Mouse (Mus musculus) limb, embryonic 11.5 days (tissue): ENCODE data around the gene Ablim1. TPM values are rescaled to one million over a fixed set of nuclear protein-coding genes. Genes with fewer than 3 reads are reported as not detected.

ENCODE experiments used
- ATAC-seq: fragments of 200-750 bp; cut with Nextera tagmentation; 2 replicates; pipeline ENCODE4 v1.8.0; 2017; ENCODE audit warnings: low read depth; ENCODE audit not compliant: insufficient number of reproducible peaks, low FRiP score, low TSS enrichment
- DNase-seq: peaks from one replicate; pipeline ENCODE4 v3.0.0-alpha.2; 2015; ENCODE audit warnings: low spot score
- H3K27ac ChIP-seq: fragments of 300-500 bp; sonication (generic); replicated peaks from 2 replicates; pipeline ENCODE4 v1.5.1; 2014; ENCODE audit warnings: low read depth, mild to moderate bottlenecking, low read length
- H3K27me3 ChIP-seq: fragments of 300-500 bp; sonication (generic); 2 replicates; pipeline ENCODE4 v1.6.1; 2014; ENCODE audit warnings: mild to moderate bottlenecking, low read length, mixed read lengths; ENCODE audit not compliant: control insufficient read depth, insufficient read depth
- H3K36me3 ChIP-seq: fragments of 300-500 bp; sonication (generic); 2 replicates; pipeline ENCODE4 v1.6.1; 2014; ENCODE audit warnings: mild to moderate bottlenecking, low read length, moderate library complexity, mixed read lengths; ENCODE audit not compliant: control insufficient read depth, insufficient read depth
- H3K4me1 ChIP-seq: fragments of 300-500 bp; sonication (generic); 2 replicates; pipeline ENCODE4 v1.6.1; 2014; ENCODE audit warnings: low read length, mixed read lengths; ENCODE audit not compliant: control insufficient read depth, insufficient read depth
- H3K4me2 ChIP-seq: fragments of 300-500 bp; sonication (generic); 2 replicates; pipeline ENCODE4 v1.6.1; 2014; ENCODE audit warnings: low read depth, mild to moderate bottlenecking, moderate library complexity; ENCODE audit not compliant: severe bottlenecking
- H3K4me3 ChIP-seq: fragments of 300-500 bp; sonication (generic); 2 replicates; pipeline ENCODE4 v1.5.1; 2014; ENCODE audit warnings: low read depth, low read length
- H3K9ac ChIP-seq: fragments of 300-500 bp; sonication (generic); 2 replicates; pipeline ENCODE4 v1.6.1; 2014; ENCODE audit warnings: mild to moderate bottlenecking, low read length
- H3K9me3 ChIP-seq: fragments of 300-500 bp; sonication (generic); 2 replicates; pipeline ENCODE4 v1.6.1; 2016; ENCODE audit warnings: low read length; ENCODE audit not compliant: control insufficient read depth
- WGBS: fragments of 180-500 bp; shearing (Covaris S2); extraction: QIAGEN DNeasy Blood & Tissue Kit; methylation state at CpG from one replicate; pipeline ENCODE4 v1.1.7; 2014; 5-methylcytosine and 5-hydroxymethylcytosine counted together
- polyA plus RNA-seq: library from polyadenylated mRNA; unstranded; fragments of >200 nt; fragmentation: Nextera tagmentation; extraction: Ambion mirVana; gene quantifications from 2 replicates; pipeline ENCODE4 v1.2.1, GENCODE M21; 2014

Gene Ablim1
- polyA plus RNA-seq, 1 experiment from 2014 or later: 16.8 TPM

DNA sequence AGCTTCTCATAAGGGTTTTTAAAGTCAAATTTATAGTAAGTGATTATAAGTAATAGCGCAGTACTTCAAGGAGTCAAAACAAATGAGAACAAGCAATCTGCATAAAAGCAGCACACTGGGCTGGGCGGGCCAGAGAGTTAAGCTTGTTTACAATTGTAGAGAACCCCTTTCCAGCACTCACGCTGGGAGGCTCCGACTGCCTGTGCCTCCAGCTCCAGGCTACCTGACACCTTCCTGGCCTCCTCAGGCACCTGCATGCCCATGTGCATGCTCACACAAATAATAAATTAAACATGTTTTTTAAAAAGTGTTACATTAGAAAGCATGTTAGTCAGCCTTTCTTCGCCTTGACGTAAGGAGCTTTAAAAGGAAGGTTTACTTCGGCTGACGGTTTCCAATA lies 20.4 kb upstream of the Ablim1 start:
- H3K4me2 ChIP-seq: no peak overlapping the region
- H3K36me3 ChIP-seq: no peaks in the 10 kb centered on the region
- H3K9me3 ChIP-seq: no peaks in the 10 kb centered on the region
- no peak overlapping the region for H3K9ac ChIP-seq
- WGBS: 40% methylated on average over 8 of the region's 8 CpGs
- H3K4me1 ChIP-seq: no peaks in the 10 kb centered on the region
- H3K27ac ChIP-seq: no peak overlapping the region
- no peak overlapping the region for H3K4me3 ChIP-seq
- no peaks in the 10 kb centered on the region for H3K27me3 ChIP-seq
- DNase-seq (no peak), ATAC-seq (no peak)

DNA sequence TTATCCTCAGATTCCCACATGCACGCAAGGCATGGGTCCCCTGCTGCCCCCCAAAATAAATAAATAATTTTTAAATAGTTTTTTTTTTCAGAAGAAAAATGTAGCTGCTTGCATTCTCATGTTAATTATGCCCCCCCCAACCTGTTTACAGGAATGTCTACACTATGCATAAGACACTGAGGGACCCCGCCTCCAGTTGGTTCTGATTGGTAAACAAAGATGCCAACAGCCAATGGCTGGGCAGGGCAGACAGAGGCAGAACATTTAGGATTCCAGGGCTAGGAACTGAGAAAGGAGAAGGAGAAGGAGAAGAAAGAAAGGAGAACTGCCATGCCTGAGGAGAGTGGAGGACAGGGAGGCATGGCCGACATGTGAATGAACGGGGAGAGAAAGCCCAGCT lies 18.6 kb upstream of the Ablim1 start:
- H3K9ac ChIP-seq: no peak overlapping the region
- no peak overlapping the region for H3K4me2 ChIP-seq
- H3K27me3 ChIP-seq: no peaks in the 10 kb centered on the region
- no peaks in the 10 kb centered on the region for H3K9me3 ChIP-seq
- no peaks in the 10 kb centered on the region for H3K4me1 ChIP-seq
- ATAC-seq (no peak), DNase-seq (no peak)
- no peak overlapping the region for H3K27ac ChIP-seq
- WGBS: 91% methylated on average over 4 of the region's 4 CpGs
- no peaks in the 10 kb centered on the region for H3K36me3 ChIP-seq
- H3K4me3 ChIP-seq: no peak overlapping the region

DNA sequence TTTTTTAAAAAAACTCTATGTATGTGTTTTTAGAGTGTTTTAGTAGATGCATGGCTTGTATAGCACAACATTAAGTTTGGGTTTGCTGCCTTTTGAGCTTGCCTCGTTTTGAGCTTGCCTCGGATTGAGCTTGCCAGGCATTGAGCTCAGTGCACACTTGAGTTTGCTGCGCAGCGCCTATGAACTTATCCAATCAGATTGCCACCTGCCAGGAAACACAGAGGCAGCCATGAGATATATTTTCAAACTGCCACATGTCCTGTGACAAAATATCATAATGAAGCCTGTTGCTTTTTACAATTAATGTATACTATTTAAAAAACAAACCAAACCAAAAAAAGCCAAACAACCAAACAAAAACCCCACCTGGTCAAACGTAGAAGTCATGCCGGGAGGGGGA lies 16.5 kb upstream of the Ablim1 start:
- H3K27me3 ChIP-seq: no peaks in the 10 kb centered on the region
- H3K9ac ChIP-seq: no peak overlapping the region
- no peaks in the 10 kb centered on the region for H3K36me3 ChIP-seq
- no peaks in the 10 kb centered on the region for H3K4me1 ChIP-seq
- no peak overlapping the region for H3K4me2 ChIP-seq
- H3K4me3 ChIP-seq: no peak overlapping the region
- H3K9me3 ChIP-seq: no peaks in the 10 kb centered on the region
- WGBS: 83% methylated on average over 6 of the region's 6 CpGs
- no peak overlapping the region for H3K27ac ChIP-seq
- ATAC-seq: no peak
- no peak for DNase-seq

DNA sequence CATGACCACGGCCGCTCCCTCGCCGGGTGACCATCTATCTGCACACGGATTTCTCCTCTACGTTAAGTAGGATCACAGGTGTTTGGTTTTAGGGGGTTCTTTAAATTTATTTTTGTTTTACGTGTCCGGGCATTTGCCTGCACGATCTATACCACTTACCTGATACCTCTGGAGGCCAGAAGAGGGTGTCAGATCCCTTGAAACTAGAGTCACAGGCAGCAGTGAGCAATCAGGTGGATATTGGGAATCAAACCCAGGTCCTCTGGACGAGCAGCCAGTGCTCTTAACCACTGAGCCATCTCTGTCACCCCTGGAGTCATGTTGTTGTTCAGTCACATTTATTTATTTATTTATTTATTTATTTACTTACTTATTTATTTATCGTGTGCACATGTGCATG lies 15.6 kb upstream of the Ablim1 start:
- no peaks in the 10 kb centered on the region for H3K36me3 ChIP-seq
- ATAC-seq (no peak), DNase-seq (no peak)
- H3K9me3 ChIP-seq: no peaks in the 10 kb centered on the region
- H3K27me3 ChIP-seq: no peaks in the 10 kb centered on the region
- no peaks in the 10 kb centered on the region for H3K4me1 ChIP-seq
- no peak overlapping the region for H3K4me2 ChIP-seq
- H3K27ac ChIP-seq: no peak overlapping the region
- WGBS: 73% methylated on average over 11 of the region's 11 CpGs
- no peak overlapping the region for H3K4me3 ChIP-seq
- no peak overlapping the region for H3K9ac ChIP-seq

DNA sequence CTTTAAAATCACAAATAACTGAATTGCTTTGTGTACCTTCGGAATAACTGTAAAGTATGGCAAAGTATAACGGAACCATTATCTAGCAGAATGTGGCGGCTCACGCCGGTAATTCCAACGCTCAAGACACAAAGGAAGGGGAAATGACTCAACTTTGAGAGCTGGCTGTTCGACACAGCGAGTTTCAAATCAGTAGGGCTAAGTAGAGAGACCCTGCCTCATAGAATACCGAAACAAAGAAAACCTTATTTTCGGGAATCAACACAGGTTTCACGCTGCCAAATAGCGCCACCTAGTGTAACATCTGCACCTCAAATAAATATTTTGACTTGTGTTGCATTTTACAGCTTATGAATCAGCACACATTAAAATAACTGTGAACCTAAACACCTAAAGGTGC lies 14.1 kb upstream of the Ablim1 start:
- Histone ChIP-seq H3K4me1 (no peaks in the 10 kb centered on the region), H3K9me3 (no peaks in the 10 kb centered on the region), H3K36me3 (no peaks in the 10 kb centered on the region), H3K27ac (no peak overlapping the region), H3K27me3 (no peaks in the 10 kb centered on the region), H3K4me2 (no peak overlapping the region), H3K9ac (no peak overlapping the region), H3K4me3 (no peak overlapping the region)
- no peak for ATAC-seq
- peak; percentile 50 for DNase-seq
- 63% methylated on average over 12 of the region's 12 CpGs for WGBS

DNA sequence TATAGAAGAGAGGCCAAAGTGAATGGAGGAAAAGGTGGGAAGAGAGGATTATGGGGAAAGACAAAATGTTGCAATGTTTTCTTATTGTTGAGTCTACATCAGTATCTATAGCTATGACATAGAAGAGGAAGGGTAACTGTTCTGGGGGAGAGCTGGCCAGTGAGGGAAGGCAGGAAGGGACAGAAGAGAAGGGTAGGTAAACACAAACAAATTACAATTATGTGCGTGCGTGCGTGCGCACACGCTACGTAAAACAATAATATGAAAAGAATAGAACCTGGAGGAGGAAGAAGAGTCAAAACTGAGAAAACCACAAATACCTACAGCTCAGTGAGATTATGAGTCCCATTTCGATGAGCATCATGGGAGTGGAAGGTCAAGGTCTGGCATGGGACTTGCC lies 13.6 kb upstream of the Ablim1 start:
- H3K9ac ChIP-seq: no peak overlapping the region
- DNase-seq (no peak), ATAC-seq (no peak)
- 97% methylated on average over 7 of the region's 7 CpGs for WGBS
- no peak overlapping the region for H3K4me2 ChIP-seq
- no peak overlapping the region for H3K27ac ChIP-seq
- no peak overlapping the region for H3K4me3 ChIP-seq
- H3K27me3 ChIP-seq: no peaks in the 10 kb centered on the region
- H3K36me3 ChIP-seq: no peaks in the 10 kb centered on the region
- no peaks in the 10 kb centered on the region for H3K9me3 ChIP-seq
- no peaks in the 10 kb centered on the region for H3K4me1 ChIP-seq

DNA sequence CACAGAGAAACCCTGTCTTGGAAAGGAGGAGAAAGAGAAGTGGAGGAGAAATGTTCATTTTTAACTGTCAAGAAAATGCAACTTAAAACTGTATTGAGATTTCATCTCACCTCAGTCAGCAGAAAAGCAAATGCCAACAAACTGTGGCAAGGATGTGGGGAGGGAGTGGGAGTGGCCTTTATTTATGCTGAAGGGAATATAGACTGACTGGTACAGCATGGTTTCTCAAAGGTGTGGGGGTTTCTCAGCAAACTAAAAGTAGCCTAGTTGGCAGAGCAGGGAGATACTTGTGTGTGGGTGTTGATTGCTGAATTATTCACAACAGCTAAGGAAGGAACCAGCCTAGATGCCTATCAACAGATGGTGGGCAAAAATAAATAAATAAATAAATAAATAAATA lies 13.0 kb upstream of the Ablim1 start:
- H3K4me2 ChIP-seq: no peak overlapping the region
- H3K9ac ChIP-seq: no peak overlapping the region
- no peak overlapping the region for H3K27ac ChIP-seq
- DNase-seq: no peak
- H3K27me3 ChIP-seq: no peaks in the 10 kb centered on the region
- ATAC-seq: no peak
- H3K9me3 ChIP-seq: no peaks in the 10 kb centered on the region
- H3K4me3 ChIP-seq: no peak overlapping the region
- no peaks in the 10 kb centered on the region for H3K36me3 ChIP-seq
- no peaks in the 10 kb centered on the region for H3K4me1 ChIP-seq

DNA sequence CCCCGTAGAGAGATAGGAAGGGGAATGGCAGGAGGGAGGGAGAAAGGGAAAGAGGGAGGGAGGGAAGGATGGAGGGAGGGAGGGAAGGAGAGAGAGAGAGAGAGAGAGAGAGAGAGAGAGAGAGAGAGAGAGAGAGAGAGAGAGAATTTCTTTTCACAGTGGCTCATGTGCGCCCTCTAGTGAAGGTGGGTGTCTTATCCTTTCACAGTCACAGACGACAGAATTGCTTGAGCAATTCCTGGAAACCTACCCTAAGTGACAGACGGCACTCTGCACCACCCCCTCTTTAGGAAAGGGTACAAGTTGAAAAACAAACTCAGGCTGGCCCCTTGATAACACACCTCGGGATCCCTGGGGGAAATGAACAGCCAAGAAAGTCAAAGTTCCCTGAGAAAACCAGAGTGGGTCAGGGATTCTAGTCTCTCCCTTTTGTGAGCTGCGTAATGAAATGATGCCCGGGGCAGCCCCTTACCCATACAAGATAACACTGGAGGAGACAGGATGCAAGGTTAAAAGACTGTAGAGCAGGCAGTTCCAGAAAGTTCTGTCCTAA lies 11.1 kb upstream of the Ablim1 start:
- Histone ChIP-seq H3K27ac (no peak overlapping the region), H3K27me3 (no peaks in the 10 kb centered on the region)
- WGBS: 29% methylated on average over 7 of the region's 7 CpGs

DNA sequence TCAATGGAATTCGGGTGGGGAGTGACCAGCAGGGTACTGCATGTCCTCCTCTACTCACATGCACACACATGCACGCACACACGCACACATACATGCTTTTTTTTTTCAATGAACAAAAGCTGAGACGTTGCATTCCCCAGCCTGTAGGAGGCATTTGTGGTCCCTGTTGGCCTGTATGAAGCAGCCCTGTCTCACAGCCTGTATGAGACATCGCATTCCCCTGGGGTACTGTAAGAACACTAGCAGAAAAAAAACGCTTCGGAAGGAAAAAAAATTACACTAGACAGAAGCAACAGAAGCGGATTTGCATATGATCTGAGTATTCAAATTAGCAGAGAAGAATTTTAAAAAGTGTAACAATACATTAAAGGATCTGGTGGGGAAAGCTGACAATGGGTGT lies 8.4 kb upstream of the Ablim1 start:
- Histone ChIP-seq H3K27ac (no peak overlapping the region), H3K36me3 (no peaks in the 10 kb centered on the region), H3K9me3 (no peaks in the 10 kb centered on the region), H3K4me2 (no peak overlapping the region), H3K4me3 (no peak overlapping the region), H3K27me3 (no peaks in the 10 kb centered on the region), H3K4me1 (no peaks in the 10 kb centered on the region), H3K9ac (no peak overlapping the region)
- 88% methylated on average over 8 of the region's 8 CpGs for WGBS
- no peak for ATAC-seq
- no peak for DNase-seq

More for the DNA sequence above, 11.1 kb upstream of the Ablim1 start:
- H3K9me3 ChIP-seq: no peaks in the 10 kb centered on the region
- no peak overlapping the region for H3K9ac ChIP-seq
- DNase-seq (peak; percentile 80), ATAC-seq (no peak)
- no peak overlapping the region for H3K4me2 ChIP-seq
- H3K4me3 ChIP-seq: no peak overlapping the region
- no peaks in the 10 kb centered on the region for H3K36me3 ChIP-seq
- H3K4me1 ChIP-seq: no peaks in the 10 kb centered on the region
